Mouse (Mus musculus): ENCODE results near the gene Pced1a.

DNA sequence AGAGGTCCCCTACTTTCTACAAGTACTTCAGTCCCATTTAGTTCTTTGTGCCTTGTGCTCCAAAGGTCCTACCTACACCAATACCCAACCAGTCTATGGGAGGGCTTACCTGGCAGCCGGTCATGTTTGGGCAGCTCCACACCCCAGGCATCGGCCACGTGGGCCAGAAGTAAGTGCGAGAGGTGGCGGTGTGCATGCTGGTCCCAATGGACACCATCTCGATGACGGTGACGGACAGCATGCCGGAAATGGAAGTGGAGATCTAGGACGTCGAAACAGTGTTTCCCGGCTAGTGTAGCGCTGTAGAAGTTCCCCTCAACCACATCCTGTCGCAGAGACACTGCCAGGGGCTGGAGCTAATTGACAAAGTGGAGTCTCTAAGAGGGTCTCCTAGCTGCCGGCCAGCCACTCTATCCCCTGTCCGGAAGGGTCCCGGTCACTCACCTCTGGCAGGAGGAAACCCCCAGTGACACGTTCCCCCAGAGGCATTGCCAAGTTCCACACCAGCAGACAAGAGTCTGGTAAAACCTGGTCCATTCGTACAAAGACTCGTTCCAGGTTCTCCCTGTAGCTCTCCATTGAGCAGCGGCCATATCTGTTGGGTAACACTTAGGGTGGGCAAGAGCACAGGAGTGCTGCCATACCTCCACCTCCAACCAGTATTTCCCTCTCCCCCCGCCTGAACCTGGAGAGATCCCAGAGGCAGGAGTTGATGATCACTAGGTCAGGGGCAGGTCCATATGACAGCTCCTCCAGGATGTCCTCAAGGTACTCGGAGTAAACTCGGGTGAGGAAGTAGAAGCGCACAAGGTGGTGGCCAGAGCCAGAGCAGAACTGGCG, 2.5 kb downstream of the Pced1a start:
- TF ChIP-seq CTCF (IDR thresholded peaks at IDR 0.05; ENCODE audit: low read depth) (no peak), EP300 (IDR thresholded peaks at IDR 0.05; ENCODE audit: low read depth) (no peak)
